Mouse (Mus musculus) liver, embryonic 14.5 days (tissue): Measurements from ENCODE around the gene Usp5. TPM values are rescaled to one million over a fixed set of nuclear protein-coding genes. Genes with fewer than 3 reads are reported as not detected.
A peak's percentile ranks its signal among the peaks of the same experiment; 100 is the strongest.

Experiments
- ATAC-seq: fragments of 200-750 bp; cut with Nextera tagmentation; 2 replicates; pipeline ENCODE4 v1.8.0; 2017; ENCODE audit warnings: moderate number of reproducible peaks, mild to moderate bottlenecking, moderate library complexity; ENCODE audit not compliant: insufficient read depth
- DNase-seq, 3 experiments: peaks; one replicate each; pipeline ENCODE4 v3.0.0-alpha.2; 2012 to 2013; ENCODE audit warnings: low read depth in 3 of 3, low spot score in 3 of 3
- H3K27ac ChIP-seq: fragments of 300-500 bp; sonication (generic); 2 replicates; pipeline ENCODE4 v1.5.1; 2014; ENCODE audit warnings: moderate library complexity, mild to moderate bottlenecking, control low read depth, inconsistent platforms
- H3K27me3 ChIP-seq: fragments of 300-500 bp; sonication (generic); 2 replicates; pipeline ENCODE4 v1.6.1; 2014; ENCODE audit warnings: mild to moderate bottlenecking, low read length, moderate library complexity; ENCODE audit not compliant: control insufficient read depth, insufficient read depth
- H3K36me3 ChIP-seq: fragments of 300-500 bp; sonication (generic); replicated peaks from 2 replicates; pipeline ENCODE4 v1.6.1; 2014; ENCODE audit warnings: low read depth; ENCODE audit not compliant: control insufficient read depth, insufficient read depth
- H3K4me1 ChIP-seq, 2 experiments: fragments of 200-500 bp in 1 of 2; fragments of 300-500 bp in 1 of 2; sonication (generic) in 1 of 2; replicated peaks; 2 replicates each; pipeline ENCODE4 v1.6.1; 2012 to 2014; ENCODE audit warnings: antibody characterized with exemption in 1 of 2, inconsistent platforms in 1 of 2, low read length in 1 of 2; ENCODE audit not compliant: control insufficient read depth in 2 of 2, insufficient read depth in 2 of 2
- H3K4me2 ChIP-seq: fragments of 300-500 bp; sonication (generic); 2 replicates; pipeline ENCODE4 v1.6.1; 2014; ENCODE audit warnings: low read depth, mild to moderate bottlenecking, control low read depth, moderate library complexity
- H3K4me3 ChIP-seq, 2 experiments: fragments of 200-500 bp in 1 of 2; fragments of 300-500 bp in 1 of 2; sonication (generic) in 1 of 2; 2 replicates each; pipeline ENCODE4 v1.5.1; 2012 to 2014; ENCODE audit warnings: low read depth in 2 of 2, low read length in 2 of 2, mild to moderate bottlenecking in 2 of 2, control low read depth in 1 of 2, inconsistent platforms in 1 of 2, moderate library complexity in 1 of 2; ENCODE audit not compliant: insufficient read depth in 1 of 2
- H3K9ac ChIP-seq: fragments of 300-500 bp; sonication (generic); replicated peaks from 2 replicates; pipeline ENCODE4 v1.6.1; 2014; ENCODE audit warnings: mild to moderate bottlenecking, control low read depth, moderate library complexity
- H3K9me3 ChIP-seq: fragments of 300-500 bp; sonication (generic); 2 replicates; pipeline ENCODE4 v1.6.1; 2016; ENCODE audit warnings: low read length, mixed read lengths; ENCODE audit not compliant: control insufficient read depth
- CTCF ChIP-seq: IDR thresholded peaks from 2 replicates; pipeline ENCODE4 v1.5.1; 2016; ENCODE audit warnings: antibody characterized with exemption, low read depth, control low read depth
- EP300 ChIP-seq: IDR thresholded peaks from 2 replicates; pipeline ENCODE4 v1.6.1; 2016; ENCODE audit warnings: antibody characterized with exemption, low read depth
- WGBS: fragments of 180-500 bp; shearing (Covaris S2); extraction: QIAGEN DNeasy Blood & Tissue Kit; methylation state at CpG from one replicate; pipeline ENCODE4 v1.1.7; 2014; ENCODE audit not compliant: insufficient replicate concordance; 5-methylcytosine and 5-hydroxymethylcytosine counted together
- polyA plus RNA-seq, 2 experiments: library from polyadenylated mRNA; depleted of rRNA in 1 of 2; stranded (reverse) in 1 of 2; unstranded in 1 of 2; fragments of >200 nt; fragmentation: Nextera tagmentation in 1 of 2; extraction: Ambion mirVana in 1 of 2; gene quantifications; 2 replicates each; pipeline versions ENCODE4 v1.2.1 to v1.2.3; 2012 to 2014

Usp5 gene
- polyA plus RNA-seq, 2 experiments: 27.6 to 38.0 TPM

DNA sequence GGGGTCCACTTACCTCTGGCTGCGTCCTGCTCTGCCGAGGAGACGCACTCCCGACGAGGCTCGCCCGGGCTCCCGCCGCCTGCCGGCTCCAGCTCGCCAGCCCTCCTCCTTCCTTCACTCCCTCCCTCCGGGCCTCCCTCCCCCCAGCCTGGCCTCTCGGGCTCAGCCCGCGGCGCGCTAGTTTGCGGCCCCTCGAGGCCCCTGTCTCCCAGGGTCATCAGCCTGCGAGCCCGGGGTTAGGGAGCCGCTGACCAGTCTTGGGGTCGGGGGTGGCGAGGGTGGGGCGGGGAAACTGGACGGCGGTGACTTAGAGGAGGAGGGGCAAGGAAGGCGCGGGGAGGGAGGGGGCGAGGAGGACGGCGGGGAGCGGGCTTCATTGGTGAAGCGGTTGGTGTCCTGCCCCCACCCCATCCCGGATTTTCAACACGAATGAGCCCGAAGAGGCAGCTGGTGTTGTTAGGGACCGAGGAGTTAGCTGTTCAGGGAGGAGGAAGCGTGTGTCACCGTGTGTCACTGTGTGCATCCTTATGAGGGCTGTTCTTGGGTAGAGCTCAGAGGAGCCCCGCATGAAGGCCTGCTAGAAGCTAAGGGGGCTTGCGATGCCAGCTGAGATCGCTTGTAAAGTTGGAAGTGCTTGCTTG is 34.5 kb upstream of the Usp5 start, which contains the start of gene Gpr162:
Gene Gpr162 (minus strand): TSS at position 326 of the 641 bp plus-strand sequence.
- Histone ChIP-seq H3K9me3 (no peaks in the 10 kb centered on the region), H3K27me3 (peaks cover 43% of the 10 kb centered on the region), H3K4me2 (peak within 1 kb of the TSS; percentile 60), H3K27ac (no peak within 1 kb of the TSS), H3K36me3 (no peaks in the 10 kb centered on the region), H3K4me1 (no peaks in the 10 kb centered on the region), H3K4me3 (peak within 1 kb of the TSS; percentile 22 to 39; a peak in 3 of 4 replicates), H3K9ac (no peak within 1 kb of the TSS)
- TF ChIP-seq EP300 (no peak), CTCF (no peak)
- WGBS: 2% methylated on average over 42 of the region's 43 CpGs
- no peak for ATAC-seq
- no peak for DNase-seq

DNA sequence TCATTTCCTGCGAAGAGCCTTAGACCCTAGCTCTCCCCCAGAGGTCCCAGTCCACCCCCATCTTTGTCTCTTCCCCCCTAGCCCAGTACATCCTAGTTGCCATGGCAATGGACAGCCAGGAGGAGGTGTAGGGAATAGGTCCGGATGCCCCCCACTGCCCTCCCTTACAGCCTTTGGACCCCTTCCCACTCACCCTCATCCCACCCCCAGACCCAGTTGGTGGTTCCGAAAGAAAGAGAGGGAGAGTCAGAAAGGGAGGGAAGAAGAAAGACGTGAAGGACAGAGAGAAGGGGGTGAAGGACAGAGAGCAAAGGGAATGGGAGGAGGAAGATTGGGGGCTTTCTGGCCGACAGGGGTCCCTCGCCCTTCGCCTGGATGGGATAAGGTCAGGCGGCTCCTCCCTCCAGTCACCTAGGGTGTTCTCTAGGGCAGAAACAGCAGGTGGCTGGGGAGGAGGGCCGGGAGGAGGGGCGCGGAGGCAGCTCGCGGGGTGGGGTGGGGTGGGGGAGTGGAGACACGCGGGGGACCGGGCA is 33.9 kb upstream of the Usp5 start:
- no peaks in the 10 kb centered on the region for H3K9me3 ChIP-seq
- H3K4me2 ChIP-seq: peak overlapping the region; percentile 60
- ATAC-seq (no peak), DNase-seq (no peak)
- TF ChIP-seq CTCF (no peak), EP300 (no peak)
- peak overlapping the region in 1 of 2 experiments; percentile 39; a peak in 2 of 4 replicates for H3K4me3 ChIP-seq
- no peak overlapping the region for H3K27ac ChIP-seq
- WGBS: 4% methylated on average over 15 of the region's 16 CpGs
- H3K36me3 ChIP-seq: no peaks in the 10 kb centered on the region
- H3K9ac ChIP-seq: no peak overlapping the region
- H3K4me1 ChIP-seq: no peaks in the 10 kb centered on the region
- peaks cover 49% of the 10 kb centered on the region for H3K27me3 ChIP-seq

DNA sequence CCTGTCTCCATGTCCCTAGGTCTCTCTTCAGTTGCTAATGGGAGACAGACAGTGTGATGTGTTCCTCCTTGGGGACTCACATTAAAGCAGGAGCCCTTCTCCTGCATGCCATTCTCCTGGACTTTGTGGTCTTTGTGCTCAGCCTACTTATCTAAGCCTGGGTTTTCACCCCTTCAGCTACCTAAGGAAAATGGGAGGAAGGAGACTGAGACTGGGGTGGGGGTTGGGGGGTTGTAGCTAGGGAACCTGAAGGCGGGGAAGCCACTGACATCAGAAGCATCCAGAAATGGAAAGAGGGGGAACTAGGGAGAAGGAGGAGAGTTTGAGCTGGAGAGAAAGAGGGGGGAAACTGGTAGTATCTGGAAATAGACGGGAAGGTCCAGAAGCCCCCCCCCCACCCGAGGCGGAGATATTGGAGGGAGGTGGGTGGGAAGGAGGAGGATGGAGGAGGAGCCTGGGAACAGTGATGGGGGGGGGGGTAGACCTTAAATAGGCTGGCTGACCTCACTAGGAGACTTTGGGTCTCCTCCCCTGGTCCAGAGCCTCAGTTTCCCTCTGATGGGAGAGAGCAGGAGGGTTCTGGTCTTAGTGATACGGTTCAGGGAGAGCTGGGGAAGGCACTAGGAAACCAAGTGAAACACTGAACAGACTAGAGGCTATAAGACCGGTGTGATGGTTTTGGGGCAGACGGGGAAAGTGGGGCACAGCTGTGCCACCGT is 33.3 kb upstream of the Usp5 start:
- no peaks in the 10 kb centered on the region for H3K4me1 ChIP-seq
- H3K4me2 ChIP-seq: no peak overlapping the region
- H3K36me3 ChIP-seq: no peaks in the 10 kb centered on the region
- H3K4me3 ChIP-seq: no peak overlapping the region
- DNase-seq: no peak
- H3K9me3 ChIP-seq: no peaks in the 10 kb centered on the region
- H3K27ac ChIP-seq: no peak overlapping the region
- 10% methylated on average over 8 of the region's 8 CpGs for WGBS
- peaks cover 56% of the 10 kb centered on the region for H3K27me3 ChIP-seq
- TF ChIP-seq CTCF (no peak), EP300 (no peak)
- H3K9ac ChIP-seq: no peak overlapping the region
- ATAC-seq: no peak

DNA sequence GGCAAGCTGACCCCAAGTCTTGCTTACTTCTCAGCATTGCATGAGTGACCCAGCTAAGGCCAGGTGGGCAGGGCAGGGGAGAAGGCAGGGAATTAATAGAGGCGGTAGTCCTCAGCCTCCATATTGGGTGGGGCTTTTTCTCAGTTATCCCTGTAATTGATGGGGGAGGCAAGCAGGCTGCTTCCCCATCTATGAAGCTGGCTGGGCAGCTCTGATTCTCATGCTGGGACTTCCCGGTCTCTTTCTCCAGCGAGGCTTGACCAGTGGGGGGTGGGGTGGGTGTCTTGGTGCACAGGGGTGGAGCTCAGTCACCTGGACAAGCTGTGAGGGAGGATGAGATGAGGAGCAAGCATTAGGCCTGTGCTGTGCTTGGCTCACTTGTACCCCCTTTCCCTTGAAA is 32.5 kb upstream of the Usp5 start:
- Histone ChIP-seq H3K27me3 (peaks cover 63% of the 10 kb centered on the region), H3K9me3 (no peaks in the 10 kb centered on the region), H3K4me3 (no peak overlapping the region), H3K27ac (no peak overlapping the region), H3K4me1 (no peaks in the 10 kb centered on the region), H3K9ac (no peak overlapping the region), H3K4me2 (no peak overlapping the region), H3K36me3 (no peaks in the 10 kb centered on the region)
- 40% methylated on average over 3 of the region's 3 CpGs for WGBS
- no peak for DNase-seq
- no peak for ATAC-seq
- TF ChIP-seq CTCF: no peak
- no peak for TF ChIP-seq EP300

DNA sequence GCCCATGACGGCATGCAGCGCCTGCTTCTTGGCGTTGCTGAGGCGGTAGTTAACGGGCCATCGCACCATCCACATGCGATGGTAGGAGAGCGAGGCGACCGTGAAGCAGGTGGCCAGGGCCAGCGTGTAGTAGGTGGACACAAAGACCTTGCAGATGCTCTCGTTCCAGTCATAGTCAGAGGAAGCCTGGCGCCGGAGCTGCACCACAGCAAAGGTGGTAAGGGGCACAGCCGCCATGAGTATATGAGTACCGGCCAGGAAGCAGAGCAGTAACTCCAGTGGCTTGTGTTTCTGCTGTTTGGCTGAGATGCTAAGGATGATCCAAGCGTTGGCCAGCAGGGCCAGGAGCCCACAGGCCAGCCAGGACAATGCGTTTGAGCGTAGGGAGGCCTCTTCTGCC is 32.0 kb upstream of the Usp5 start:
- Histone ChIP-seq H3K9ac (no peak overlapping the region), H3K4me1 (no peaks in the 10 kb centered on the region), H3K27me3 (peaks cover 68% of the 10 kb centered on the region), H3K36me3 (no peaks in the 10 kb centered on the region), H3K4me3 (no peak overlapping the region), H3K9me3 (no peaks in the 10 kb centered on the region), H3K27ac (no peak overlapping the region), H3K4me2 (no peak overlapping the region)
- 75% methylated on average over 19 of the region's 19 CpGs for WGBS
- ATAC-seq (no peak), DNase-seq (no peak)
- no peak for TF ChIP-seq CTCF
- TF ChIP-seq EP300: no peak
